Mouse (Mus musculus) ES-Bruce4 (cell line): Measurements from ENCODE around the gene Tbx18.

Experiments used
- CTCF ChIP-seq: IDR thresholded peaks from one replicate; pipeline ENCODE4 v1.8.1; 2011; ENCODE audit warnings: low read depth, low read length
- EP300 ChIP-seq: IDR thresholded peaks from 2 replicates; pipeline ENCODE4 v1.6.1; 2011; ENCODE audit warnings: low read depth, low read length; ENCODE audit not compliant: insufficient read depth
- POLR2A ChIP-seq: IDR thresholded peaks from one replicate; pipeline ENCODE4 v1.8.1; 2011; ENCODE audit warnings: low read length; ENCODE audit not compliant: insufficient read depth

DNA sequence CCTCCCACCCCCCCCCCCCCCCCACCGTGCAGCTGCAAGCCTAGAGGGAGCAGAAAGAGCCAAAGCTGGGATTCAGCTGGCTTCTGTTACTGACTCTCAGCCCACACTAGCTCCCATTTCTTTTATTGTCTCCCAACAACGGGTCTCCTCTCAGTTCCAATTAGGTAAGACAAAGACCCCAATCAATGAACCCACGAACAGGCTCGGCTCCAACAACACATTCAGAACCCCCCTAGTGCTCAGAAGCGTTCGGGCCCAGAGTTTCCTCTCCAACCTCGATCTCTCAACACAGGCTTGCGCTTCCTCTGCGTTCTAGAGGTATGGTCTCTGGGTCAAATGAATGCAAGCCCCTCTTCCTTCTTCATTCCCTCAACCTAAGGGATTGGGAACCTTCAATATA lies 4.0 kb upstream of the Tbx18 start:
- TF ChIP-seq CTCF (no peak), POLR2A (no peak), EP300 (no peak)
